Mouse (Mus musculus): ENCODE results near the gene Rcsd1. TPM values are rescaled to one million over a fixed set of nuclear protein-coding genes. Genes with fewer than 3 reads are reported as not detected.
A peak's percentile ranks its signal among the peaks of the same experiment; 100 is the strongest.

The Rcsd1 gene
- polyA plus RNA-seq (2012; rRNA removed): 13.2 and 16.6 TPM in 2 replicates

- no peak for DNase-seq (ENCODE audit: low spot score)
Observed at GRCm38 (mm10) chr1:165709629-165710256, at the start of gene Rcsd1. Gene Rcsd1 (minus strand): TSS chr1:165709757.

- no peak for DNase-seq (ENCODE audit: low spot score)
Observed at GRCm38 (mm10) chr1:165755194-165755593, 45.6 kb upstream of the Rcsd1 start.

GRCm38 (mm10) chr1:165754205-165754604 lies 44.6 kb upstream of the Rcsd1 start:
- DNase-seq (ENCODE audit: low spot score): no peak

- DNase-seq (ENCODE audit: low spot score): no peak
Observed at GRCm38 (mm10) chr1:165751838-165752237, 42.3 kb upstream of the Rcsd1 start.

GRCm38 (mm10) chr1:165751142-165751541 lies 41.6 kb upstream of the Rcsd1 start:
- no peak for DNase-seq (ENCODE audit: low spot score)

- DNase-seq (ENCODE audit: low spot score): no peak
Observed at GRCm38 (mm10) chr1:165748053-165748452, 38.5 kb upstream of the Rcsd1 start.

GRCm38 (mm10) chr1:165741989-165742388 lies 32.4 kb upstream of the Rcsd1 start:
- no peak for DNase-seq (ENCODE audit: low spot score)

- DNase-seq (ENCODE audit: low spot score): no peak
Observed at GRCm38 (mm10) chr1:165738985-165739384, 29.4 kb upstream of the Rcsd1 start.

- no peak for DNase-seq (ENCODE audit: low spot score)
Observed at GRCm38 (mm10) chr1:165737867-165738266, 28.3 kb upstream of the Rcsd1 start.

- no peak for DNase-seq (ENCODE audit: low spot score)
Observed at GRCm38 (mm10) chr1:165737451-165737850, 27.9 kb upstream of the Rcsd1 start.

- DNase-seq (ENCODE audit: low spot score): peak; percentile 49
Observed at GRCm38 (mm10) chr1:165735826-165736818, 26.6 kb upstream of the Rcsd1 start.

- no peak for DNase-seq (ENCODE audit: low spot score)
Observed at GRCm38 (mm10) chr1:165734840-165735239, 25.3 kb upstream of the Rcsd1 start.

- no peak for DNase-seq (ENCODE audit: low spot score)
Observed at GRCm38 (mm10) chr1:165731553-165731952, 22.0 kb upstream of the Rcsd1 start.

GRCm38 (mm10) chr1:165730129-165730528 lies 20.6 kb upstream of the Rcsd1 start:
- DNase-seq (ENCODE audit: low spot score): no peak

GRCm38 (mm10) chr1:165728057-165728639 lies 18.6 kb upstream of the Rcsd1 start:
- no peak for DNase-seq (ENCODE audit: low spot score)

GRCm38 (mm10) chr1:165726986-165727385 lies 17.4 kb upstream of the Rcsd1 start:
- no peak for DNase-seq (ENCODE audit: low spot score)

GRCm38 (mm10) chr1:165725039-165725644 lies 15.6 kb upstream of the Rcsd1 start:
- no peak for DNase-seq (ENCODE audit: low spot score)

- DNase-seq (ENCODE audit: low spot score): no peak
Observed at GRCm38 (mm10) chr1:165724219-165725033, 14.9 kb upstream of the Rcsd1 start.

GRCm38 (mm10) chr1:165722531-165723123 lies 13.1 kb upstream of the Rcsd1 start:
- DNase-seq (ENCODE audit: low spot score): no peak

GRCm38 (mm10) chr1:165718543-165719105 lies 9.1 kb upstream of the Rcsd1 start:
- no peak for DNase-seq (ENCODE audit: low spot score)

Measured in urinary bladder, adult 2 months (tissue).